Mouse (Mus musculus): ENCODE data around the gene Sectm1a. TPM values are rescaled to one million over a fixed set of nuclear protein-coding genes. Genes with fewer than 3 reads are reported as not detected.
"Not testable (repeated sequence)": the region's sequence is repeated elsewhere in the genome, so short reads cannot be mapped to it uniquely, and the experiment has no call there.

Gene Sectm1a
- total RNA-seq, 4 experiments from 2014 or later, result not detected

DNA sequence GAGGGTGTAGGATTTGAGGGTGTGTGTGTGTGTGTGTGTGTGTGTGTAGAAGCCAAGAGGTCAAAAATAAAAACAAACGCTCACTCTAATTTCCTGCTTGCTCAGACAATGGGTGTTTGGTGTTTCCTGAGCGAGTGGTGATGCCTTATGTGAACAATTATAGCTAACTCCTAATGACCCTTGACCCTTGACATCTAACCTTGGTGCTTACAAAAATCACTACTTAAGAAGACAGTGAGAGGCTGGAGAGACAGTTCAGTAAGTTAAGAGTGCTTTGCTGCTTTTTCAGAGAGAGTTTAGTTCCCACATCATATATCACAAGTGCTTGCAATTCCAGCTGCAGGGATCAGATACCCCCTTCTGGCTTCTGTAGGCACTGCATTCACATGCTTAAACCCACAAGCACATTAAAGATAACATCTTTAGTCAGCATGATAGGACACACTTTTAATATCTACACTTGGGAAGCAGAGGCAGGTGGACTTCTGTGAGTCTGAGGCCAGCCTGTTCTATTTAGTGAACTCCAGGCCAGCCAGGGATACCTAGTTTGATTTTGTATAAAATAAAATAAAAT lies 33.1 kb downstream of the Sectm1a start:
- DNase-seq (ENCODE audit: low spot score in 2 of 2), result no peak

DNA sequence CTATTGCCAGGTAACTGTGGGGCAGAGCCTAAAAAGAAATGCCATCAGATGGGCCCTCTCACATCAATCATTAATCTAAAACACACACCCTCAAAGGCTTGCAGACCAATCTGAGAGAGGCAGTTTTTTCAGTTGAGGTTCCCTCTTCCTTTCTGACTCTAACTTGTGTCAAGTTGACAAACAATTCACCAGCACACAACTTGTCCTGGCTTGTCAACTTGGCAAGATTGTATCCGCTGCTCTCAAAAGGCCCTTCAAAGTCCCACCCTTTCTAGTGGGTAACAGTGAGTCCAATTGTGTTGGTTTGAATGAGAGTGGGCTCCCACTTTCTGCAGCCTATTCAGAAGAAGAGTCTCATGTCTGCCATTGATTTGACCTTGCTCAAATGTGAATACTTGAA lies 35.7 kb downstream of the Sectm1a start:
- no peak for DNase-seq (ENCODE audit: low spot score in 2 of 2)

GRCm38 (mm10) chr11:121043025-121043424 lies 38.0 kb downstream of the Sectm1a start:
- not testable (repeated sequence) for DNase-seq (ENCODE audit: low spot score in 2 of 2)

GRCm38 (mm10) chr11:121042480-121042879 lies 38.5 kb downstream of the Sectm1a start:
- DNase-seq (ENCODE audit: low spot score in 2 of 2), result no peak

GRCm38 (mm10) chr11:121041636-121042035 lies 39.4 kb downstream of the Sectm1a start:
- no peak for DNase-seq (ENCODE audit: low spot score in 2 of 2)

GRCm38 (mm10) chr11:121041212-121041611 lies 39.8 kb downstream of the Sectm1a start:
- DNase-seq (ENCODE audit: low spot score in 2 of 2), result peak; percentile 52 to 80

DNA sequence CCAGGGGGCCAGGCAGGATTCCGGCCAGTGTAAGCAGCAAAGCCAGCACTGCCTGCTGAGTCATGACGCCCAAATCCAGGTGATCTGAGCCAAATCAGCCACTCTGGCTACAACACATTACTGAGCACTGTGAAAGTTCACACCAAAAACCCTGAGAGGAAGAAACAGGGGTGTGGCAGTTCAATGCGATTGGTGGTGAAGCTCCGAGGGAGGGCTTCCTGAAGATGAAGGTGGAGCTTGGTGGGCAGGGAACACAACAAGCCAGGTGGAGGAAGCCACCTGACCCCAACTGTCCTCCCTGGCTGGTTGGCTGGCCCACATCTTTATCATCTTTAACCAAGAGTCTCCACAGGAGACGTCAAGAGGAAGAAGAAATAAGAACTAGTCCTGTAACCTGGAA lies 41.7 kb downstream of the Sectm1a start, which contains the start of gene Cd7:
Gene Cd7 (minus strand): TSS at position 117 of the 400 bp plus-strand sequence.
- no peak for DNase-seq (ENCODE audit: low spot score in 2 of 2)

DNA sequence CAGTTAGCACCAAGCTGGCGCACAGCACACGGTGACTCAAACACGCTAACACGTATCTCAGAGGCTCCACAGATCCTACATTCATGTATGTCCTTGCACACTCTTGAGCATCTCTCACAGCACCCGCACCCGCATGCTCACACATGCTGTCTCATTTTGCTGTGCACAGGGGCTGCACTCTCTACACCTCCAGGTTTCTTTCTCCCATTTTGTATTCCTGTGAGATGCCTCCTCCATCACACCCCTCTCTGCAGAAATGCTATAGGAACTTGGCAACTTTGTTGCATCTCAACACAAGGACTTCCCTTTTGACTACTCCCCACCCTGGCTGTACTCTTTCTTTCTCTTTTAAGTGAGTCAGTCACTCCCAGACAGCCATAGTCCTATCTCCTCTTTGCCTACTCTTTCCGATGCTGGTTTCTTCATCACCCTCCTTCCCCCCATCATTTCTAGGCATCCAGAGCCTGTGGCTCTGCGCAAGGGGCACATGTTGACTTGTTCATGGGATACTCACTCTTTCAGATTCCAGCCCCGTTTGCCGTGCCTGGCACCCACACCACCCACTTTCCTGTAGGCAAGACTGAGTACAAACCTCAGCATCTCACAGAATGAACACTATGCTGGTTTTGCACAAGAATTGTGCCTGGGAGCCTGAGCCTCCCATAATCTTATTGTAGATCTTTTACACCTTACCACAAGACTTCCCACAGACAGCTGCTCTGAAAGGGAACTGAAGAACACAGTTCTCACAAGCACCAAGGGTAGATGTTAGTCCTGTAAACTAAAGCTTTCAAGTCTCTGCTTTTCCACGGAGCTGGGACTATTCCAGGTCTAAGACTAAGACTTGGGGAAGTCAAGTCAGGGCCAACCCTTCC lies 42.4 kb downstream of the Sectm1a start:
- no peak for DNase-seq (ENCODE audit: low spot score in 2 of 2)

DNA sequence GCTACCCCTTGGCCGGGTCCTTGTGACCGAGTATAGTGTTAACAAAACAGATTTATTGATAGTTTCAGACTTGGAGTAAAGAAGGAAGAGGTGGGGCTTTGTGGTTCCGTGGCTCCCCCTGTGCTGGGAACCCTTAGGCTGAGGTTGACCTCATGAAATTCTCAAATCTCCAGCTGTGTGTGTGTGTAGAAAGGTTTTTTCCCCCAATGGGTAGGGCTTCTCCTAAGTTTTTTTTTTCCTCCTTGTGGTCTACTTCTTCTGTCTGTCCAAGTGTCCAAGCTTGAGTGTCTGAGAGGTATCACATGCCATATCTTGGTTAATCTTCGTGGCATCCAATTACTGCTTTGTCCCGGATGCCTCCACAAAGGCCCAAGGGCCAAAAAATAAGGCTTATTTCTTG lies 47.9 kb downstream of the Sectm1a start:
- no peak for DNase-seq (ENCODE audit: low spot score in 2 of 2)

DNA sequence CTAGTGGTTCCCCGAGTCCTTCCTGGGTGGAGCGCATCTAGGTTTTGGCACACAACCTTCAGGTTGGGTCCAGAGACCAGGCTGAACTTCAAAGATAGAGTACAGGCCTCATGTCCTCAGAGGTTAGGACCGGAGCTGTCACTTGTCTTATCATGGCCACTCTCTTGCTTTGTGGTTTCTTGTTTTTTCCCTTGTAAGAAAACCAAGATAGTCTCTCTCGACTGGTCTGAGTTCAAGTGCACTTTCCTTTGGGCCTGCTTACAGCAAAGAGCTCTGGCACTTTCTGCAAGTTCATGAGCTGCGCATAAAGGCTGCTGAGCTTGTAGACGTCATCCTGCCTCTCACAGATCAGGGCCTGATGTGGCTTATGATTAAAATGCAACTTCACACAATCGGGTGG lies 53.8 kb downstream of the Sectm1a start:
- no peak for DNase-seq (ENCODE audit: low spot score in 2 of 2)

- no peak for DNase-seq (ENCODE audit: low spot score in 2 of 2)
These were observed 56.9 kb downstream of the Sectm1a start for GRCm38 (mm10) chr11:121024163-121024562.

- no peak for DNase-seq (ENCODE audit: low spot score in 2 of 2)
These were observed 61.5 kb downstream of the Sectm1a start for GRCm38 (mm10) chr11:121019501-121019900.

GRCm38 (mm10) chr11:121017703-121018102 lies 63.3 kb downstream of the Sectm1a start:
- DNase-seq (ENCODE audit: low spot score in 2 of 2), result peak in 1 of 2 experiments; percentile 37

Other genes with a start within 250 kb of the Sectm1a start
- gene Ccdc57, start 148.3 kb downstream of the Sectm1a start, total RNA-seq (2022), result 10 to 100 TPM in 1 of 4 experiments, 1 to 10 TPM in 3; 9.0 to 10.0 (median 9.5) TPM
- gene Slc16a3, start 132.7 kb downstream of the Sectm1a start, total RNA-seq (2022), result 10 to 100 TPM in 1 of 4 experiments, 1 to 10 TPM in 3; 2.1 to 11.0 (median 7.0) TPM
- 100 to 1,000 TPM; 120 to 153 (median 134) TPM for gene Csnk1d, start 89.9 kb downstream of the Sectm1a start, total RNA-seq (2022)
- not detected for gene Cd7, start 41.8 kb downstream of the Sectm1a start, total RNA-seq (2022)
- gene Sectm1b, start 17.7 kb downstream of the Sectm1a start, total RNA-seq (2022), result not detected
- not detected for gene Tex19.2, start 37.5 kb upstream of the Sectm1a start, total RNA-seq (2022)
- gene Tex19.1, start 64.9 kb upstream of the Sectm1a start, total RNA-seq (2022), result not detected
- under 1 TPM; 0.22 to 0.45 (median 0.40) TPM for gene Uts2r, start 79.1 kb upstream of the Sectm1a start, total RNA-seq (2022)
- gene Hexdc, start 123.2 kb upstream of the Sectm1a start, total RNA-seq (2022), result 10 to 100 TPM; 21.6 to 27.6 (median 26.1) TPM
- 10 to 100 TPM in 1 of 4 experiments, 1 to 10 TPM in 3; 4.4 to 12.7 (median 7.1) TPM for gene Ogfod3, start 123.5 kb upstream of the Sectm1a start, total RNA-seq (2022)
- gene Cybc1, start 148.1 kb upstream of the Sectm1a start, total RNA-seq (2022), result 10 to 100 TPM; 22.1 to 25.3 (median 24.3) TPM
- 10 to 100 TPM; 42.9 to 71.2 (median 51.7) TPM for gene Narf, start 156.0 kb upstream of the Sectm1a start, total RNA-seq (2022)
- gene Foxk2, start 178.8 kb upstream of the Sectm1a start, total RNA-seq (2022), result 10 to 100 TPM; 65.3 to 83.7 (median 78.3) TPM